Mouse (Mus musculus) retina, adult 2 months (tissue): ENCODE results near the gene Tns1.
"Not testable (repeated sequence)": the region's sequence is repeated elsewhere in the genome, so short reads cannot be mapped to it uniquely, and the experiment has no call there.

ENCODE experiments used
- DNase-seq: peaks from one replicate; pipeline ENCODE4 v3.0.0-alpha.2; 2012; ENCODE audit warnings: low read depth, low spot score

Tns1 gene

GRCm38 (mm10) chr1:73913071-73914005 lies 210.9 kb downstream of the Tns1 start:
- DNase-seq: no peak

GRCm38 (mm10) chr1:73912466-73912865 lies 211.8 kb downstream of the Tns1 start:
- no peak for DNase-seq

DNA sequence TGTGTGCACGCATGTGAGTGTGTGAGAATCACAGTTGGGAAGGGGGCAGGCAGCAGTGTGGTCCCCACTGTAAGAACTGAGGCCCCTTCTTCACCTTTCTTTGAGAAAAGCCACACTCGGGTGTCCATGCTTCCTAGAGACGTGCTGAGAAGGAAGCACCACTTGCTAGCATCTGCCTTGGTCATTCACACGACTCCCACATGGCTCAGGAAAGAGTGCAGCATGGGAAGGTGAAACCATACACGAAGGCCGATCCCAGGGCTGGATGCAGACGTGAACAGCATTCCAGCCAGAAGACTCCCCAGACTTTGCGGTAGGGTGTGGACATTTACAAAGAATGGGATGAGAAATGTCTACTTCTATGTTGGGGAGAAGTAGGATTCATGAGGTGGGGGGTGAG lies 212.3 kb downstream of the Tns1 start:
- DNase-seq: no peak

GRCm38 (mm10) chr1:73910701-73911100 lies 213.5 kb downstream of the Tns1 start:
- DNase-seq: no peak

GRCm38 (mm10) chr1:73910111-73910510 lies 214.1 kb downstream of the Tns1 start:
- no peak for DNase-seq

DNA sequence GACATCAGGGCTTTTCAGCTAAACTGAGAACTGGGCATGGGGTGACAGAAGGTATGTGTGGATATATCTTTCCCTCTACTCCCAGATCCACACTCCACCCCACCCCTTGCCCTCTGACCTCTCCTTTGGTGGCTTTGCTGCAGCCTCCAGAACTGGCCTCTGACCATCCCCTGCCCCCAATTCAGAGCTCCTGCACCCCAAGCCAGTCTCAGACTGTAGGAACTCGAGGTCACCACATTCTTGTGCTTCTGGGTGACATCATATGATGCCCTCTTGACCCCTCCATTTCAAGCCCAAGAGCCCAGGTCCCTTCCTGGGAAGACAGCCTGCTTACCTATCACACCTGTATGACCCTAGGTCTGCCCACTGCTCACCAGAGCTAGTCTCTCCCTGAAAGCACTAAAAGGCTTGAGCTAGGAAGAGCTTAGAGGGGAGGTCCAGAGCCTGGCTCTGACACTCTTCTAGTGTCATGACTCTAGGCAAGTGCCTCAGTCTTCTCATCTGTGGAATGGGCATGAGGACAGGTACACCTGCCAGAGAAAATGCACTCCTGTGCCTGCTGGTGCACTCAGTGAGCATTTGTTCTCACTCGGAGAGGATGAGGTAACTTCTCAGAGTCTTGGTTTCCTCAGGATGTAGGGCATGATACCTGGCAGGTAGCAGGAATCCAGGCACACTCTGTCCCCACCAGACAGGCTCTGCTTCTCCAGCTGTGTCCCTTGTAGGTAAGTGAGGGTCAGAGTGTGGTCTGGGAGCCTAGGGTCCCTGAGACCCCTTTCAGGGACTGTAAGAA lies 214.9 kb downstream of the Tns1 start:
- DNase-seq: no peak

DNA sequence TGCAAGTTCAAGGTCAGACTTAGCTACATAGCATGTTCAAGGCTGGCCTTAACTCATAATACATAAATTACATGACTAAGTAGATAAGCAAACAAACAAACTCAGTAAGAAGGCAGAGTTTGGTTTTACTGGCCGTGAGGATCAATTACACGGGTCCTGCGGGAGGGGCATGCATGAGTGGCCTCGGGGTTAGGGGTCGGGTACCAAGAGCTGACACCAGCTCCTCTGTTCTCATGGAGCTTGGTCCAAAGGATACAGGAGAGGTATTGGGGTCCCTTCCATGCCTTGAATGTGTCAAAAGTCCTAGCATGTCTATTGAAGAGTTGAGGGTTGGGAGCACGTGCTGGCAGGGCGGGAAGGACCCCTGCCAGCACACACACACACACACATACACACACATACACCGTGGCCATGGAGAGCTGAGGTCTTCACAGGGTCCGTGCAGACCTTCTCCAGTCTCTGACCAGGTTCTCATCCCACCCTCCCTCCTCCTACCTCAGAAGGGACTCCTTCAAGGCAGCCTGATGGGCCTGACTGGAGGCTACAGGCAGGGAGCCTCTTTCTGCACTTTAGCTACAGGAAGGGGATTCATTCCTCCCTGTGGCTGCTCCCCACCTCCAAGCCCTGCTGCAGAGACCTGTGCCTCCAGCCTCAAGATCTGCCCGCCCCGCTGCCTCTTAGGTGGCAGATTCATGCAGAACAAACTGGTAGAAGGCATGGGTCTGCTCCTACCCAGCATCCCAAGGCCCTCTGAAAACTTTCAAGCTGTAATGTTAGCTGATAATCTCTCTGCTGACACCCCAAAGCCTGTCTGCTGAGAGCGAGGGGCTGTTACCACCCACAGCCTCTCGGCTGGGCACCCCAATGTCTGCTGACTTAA lies 215.9 kb downstream of the Tns1 start:
- no peak for DNase-seq

- DNase-seq: no peak
Measured at GRCm38 (mm10) chr1:73907166-73907565, 217.1 kb downstream of the Tns1 start.

- DNase-seq: no peak
Measured at GRCm38 (mm10) chr1:73906376-73906775, 217.9 kb downstream of the Tns1 start.

GRCm38 (mm10) chr1:73905811-73906190 lies 218.4 kb downstream of the Tns1 start:
- DNase-seq: no peak

DNA sequence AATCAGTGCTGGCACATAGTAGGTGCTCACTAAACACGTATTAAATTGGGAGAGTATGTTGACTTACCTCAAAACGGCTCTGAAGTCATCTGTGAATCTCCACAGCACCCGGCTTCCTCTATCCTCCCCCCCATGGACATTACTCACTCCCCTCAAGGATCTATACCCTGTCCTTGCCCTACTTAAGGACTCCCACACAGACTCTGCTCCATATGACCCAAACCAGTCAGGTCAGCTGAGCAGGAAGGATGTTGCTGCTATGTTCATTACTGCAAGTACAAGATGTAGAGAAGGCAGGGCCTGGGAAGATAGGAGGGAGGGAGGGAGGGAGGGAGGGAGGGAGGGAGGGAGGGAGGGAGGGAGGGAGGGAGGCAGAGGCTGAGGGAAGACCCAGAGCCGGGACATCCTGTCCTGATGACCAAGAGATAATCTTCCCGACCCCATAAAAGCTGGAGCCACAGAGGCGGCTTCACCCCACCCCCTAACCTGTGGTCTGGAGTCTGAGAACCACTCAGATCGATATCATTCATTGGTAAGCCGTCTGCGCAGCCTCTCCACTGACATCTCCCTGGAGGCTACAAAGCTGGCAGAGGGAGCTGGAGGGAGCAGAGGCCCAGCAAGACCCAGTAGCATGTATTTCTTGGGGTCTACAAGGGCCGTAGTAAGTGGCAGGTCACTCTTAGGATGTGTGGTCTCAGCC lies 219.0 kb downstream of the Tns1 start:
- no peak for DNase-seq

GRCm38 (mm10) chr1:73904641-73905040 lies 219.6 kb downstream of the Tns1 start:
- no peak for DNase-seq

DNA sequence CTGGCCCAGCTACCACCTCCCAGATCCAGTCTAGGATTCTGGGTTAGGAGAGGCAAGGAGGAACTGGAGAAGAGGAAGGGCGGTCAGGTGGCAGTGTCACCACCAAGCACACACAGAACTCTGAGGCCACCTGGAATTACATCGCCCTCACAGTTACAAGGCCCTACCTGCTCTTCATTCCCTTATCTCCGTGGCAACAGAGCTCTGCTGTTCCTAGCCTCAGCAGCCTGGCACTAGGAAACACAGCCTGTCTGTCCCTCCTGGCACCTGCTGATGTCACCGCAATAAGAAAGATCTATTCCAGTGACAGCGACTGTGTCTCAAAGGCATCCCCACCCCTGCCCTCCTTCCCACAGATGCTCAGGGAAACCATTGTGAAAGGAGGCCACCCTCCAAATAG lies 221.2 kb downstream of the Tns1 start:
- DNase-seq: no peak

DNA sequence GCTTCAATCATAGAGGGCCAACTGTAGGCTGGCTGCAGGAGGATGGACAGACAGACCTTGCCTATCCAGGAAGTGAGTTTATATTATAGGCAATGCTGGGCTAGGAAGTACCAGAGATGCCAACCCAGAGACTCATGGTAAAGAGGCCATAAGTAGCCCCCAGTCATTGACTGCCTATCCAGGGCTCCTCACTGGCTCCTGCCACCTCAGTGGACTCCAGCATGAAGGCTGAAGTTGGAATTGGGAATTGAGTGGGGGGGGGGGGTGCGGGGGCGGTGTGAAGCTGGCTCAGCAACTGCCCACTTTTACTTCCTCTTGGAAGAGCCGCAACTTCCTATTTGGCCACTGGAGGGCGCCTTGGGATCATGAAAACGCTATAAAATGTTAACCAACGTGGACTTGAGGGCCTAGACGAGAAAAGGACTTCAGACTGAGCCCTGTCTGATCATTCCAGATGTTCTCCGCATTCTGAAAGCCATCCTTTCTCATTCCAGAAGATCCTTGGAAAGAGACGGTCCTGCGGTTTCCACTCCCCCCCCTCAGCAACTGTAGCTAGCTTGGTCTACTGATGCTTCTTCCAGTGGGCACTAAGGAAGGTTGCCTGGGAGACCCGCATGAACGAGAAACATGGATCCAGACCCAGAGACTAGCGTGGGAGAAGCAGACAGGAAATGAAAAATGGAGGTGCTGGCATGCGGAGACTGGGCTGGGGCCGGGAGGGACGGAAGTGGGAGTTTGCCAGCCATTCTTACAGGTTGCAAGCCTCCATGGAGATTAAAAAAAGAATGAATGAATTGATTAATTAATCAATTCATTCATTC lies 221.9 kb downstream of the Tns1 start:
- peak; percentile 32 for DNase-seq

- peak; percentile 16 for DNase-seq
Measured at GRCm38 (mm10) chr1:73901496-73901899, 222.8 kb downstream of the Tns1 start.

GRCm38 (mm10) chr1:73895451-73895850 lies 228.8 kb downstream of the Tns1 start:
- not testable (repeated sequence) for DNase-seq

- no peak for DNase-seq
Measured at GRCm38 (mm10) chr1:73880731-73881130, 243.5 kb downstream of the Tns1 start.

DNA sequence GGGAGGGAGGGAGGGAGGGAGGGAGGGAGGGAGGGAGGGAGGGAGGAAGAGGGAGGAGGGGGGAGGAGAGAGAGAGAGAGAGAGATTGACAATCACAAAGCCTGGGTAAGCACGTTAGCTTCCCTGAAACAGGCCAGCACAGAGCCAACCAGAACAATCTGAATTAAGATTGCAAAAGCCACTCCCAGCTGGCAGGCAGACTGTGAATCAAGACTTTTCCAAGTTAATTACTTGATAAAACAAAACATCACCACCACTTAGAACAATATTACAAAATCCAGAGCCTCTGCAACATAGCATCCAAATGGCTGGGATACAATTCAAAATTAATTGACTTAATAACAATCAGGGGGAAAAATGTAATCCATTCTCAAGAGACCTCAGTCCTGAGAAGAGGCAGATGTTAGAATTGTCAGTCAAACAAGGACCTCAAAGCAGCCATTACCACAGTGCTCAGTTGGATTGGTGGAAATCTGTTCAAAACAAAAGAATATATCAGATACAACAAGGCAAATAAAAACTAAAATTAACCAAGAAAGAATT lies 248.5 kb downstream of the Tns1 start:
- DNase-seq: no peak

GRCm38 (mm10) chr1:73864314-73864713 lies 259.9 kb downstream of the Tns1 start:
- DNase-seq: no peak

DNA sequence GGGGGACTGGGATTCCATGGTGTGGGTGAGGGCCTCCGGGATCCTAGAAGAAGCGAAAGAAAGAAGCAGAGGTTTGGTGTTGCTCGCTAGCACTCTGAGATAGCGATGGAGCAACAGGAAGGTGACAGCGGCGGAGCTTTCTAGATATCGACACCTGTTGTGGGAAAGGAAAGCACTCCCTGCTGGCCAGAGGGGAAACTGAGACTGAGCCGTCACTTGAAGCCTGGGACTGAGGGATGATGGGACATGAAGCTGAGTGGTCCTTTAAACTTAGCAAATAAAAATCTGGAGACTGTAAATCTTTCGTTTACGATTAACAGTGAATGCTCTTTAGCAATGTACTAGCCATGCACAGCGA lies 261.2 kb downstream of the Tns1 start:
- no peak for DNase-seq
